Mouse (Mus musculus) ES-Bruce4 (cell line): Measurements from ENCODE around the gene Zfp276. TPM values are rescaled to one million over a fixed set of nuclear protein-coding genes. Genes with fewer than 3 reads are reported as not detected.

Experiments used
- H3K27ac ChIP-seq: 2 replicates; pipeline ENCODE4 v1.5.1; 2012; ENCODE audit warnings: low read length, inconsistent platforms; ENCODE audit not compliant: insufficient read depth
- H3K27me3 ChIP-seq: 2 replicates; pipeline ENCODE4 v1.6.1; 2012; ENCODE audit warnings: mild to moderate bottlenecking, low read length, inconsistent platforms; ENCODE audit not compliant: control insufficient read depth, poor library complexity, insufficient read depth, severe bottlenecking
- H3K36me3 ChIP-seq: 2 replicates; pipeline ENCODE4 v1.6.1; 2012; ENCODE audit warnings: inconsistent platforms, mild to moderate bottlenecking, low read length, moderate library complexity; ENCODE audit not compliant: control insufficient read depth, poor library complexity, insufficient read depth, severe bottlenecking
- H3K4me1 ChIP-seq: one replicate; pipeline ENCODE4 v1.8.1; 2011; ENCODE audit warnings: low read length; ENCODE audit not compliant: control insufficient read depth, insufficient read depth
- H3K4me3 ChIP-seq: 2 replicates; pipeline ENCODE4 v1.5.1; 2011; ENCODE audit warnings: low read depth, mild to moderate bottlenecking, low read length
- H3K9ac ChIP-seq: 2 replicates; pipeline ENCODE4 v1.6.1; 2012; ENCODE audit warnings: low read depth, mild to moderate bottlenecking, inconsistent platforms; ENCODE audit not compliant: poor library complexity, severe bottlenecking
- H3K9me3 ChIP-seq: replicated peaks from 2 replicates; pipeline ENCODE4 v1.6.1; 2012; ENCODE audit warnings: mild to moderate bottlenecking, low read length, inconsistent platforms; ENCODE audit not compliant: control insufficient read depth, poor library complexity, insufficient read depth, severe bottlenecking
- CTCF ChIP-seq: IDR thresholded peaks from one replicate; pipeline ENCODE4 v1.8.1; 2011; ENCODE audit warnings: low read depth, low read length
- EP300 ChIP-seq: IDR thresholded peaks from 2 replicates; pipeline ENCODE4 v1.6.1; 2011; ENCODE audit warnings: low read depth, low read length; ENCODE audit not compliant: insufficient read depth
- POLR2A ChIP-seq: IDR thresholded peaks from one replicate; pipeline ENCODE4 v1.8.1; 2011; ENCODE audit warnings: low read length; ENCODE audit not compliant: insufficient read depth
- polyA plus RNA-seq: library from polyadenylated mRNA; stranded (reverse); fragments of >200 nt; gene quantifications from 2 replicates; pipeline ENCODE4 v1.2.4, GENCODE M21; 2011; ENCODE audit warnings: low read depth; ENCODE audit not compliant: missing spikeins, insufficient read depth, insufficient read length

The Zfp276 gene
- polyA plus RNA-seq, 1 experiment, result 7.4 TPM

DNA sequence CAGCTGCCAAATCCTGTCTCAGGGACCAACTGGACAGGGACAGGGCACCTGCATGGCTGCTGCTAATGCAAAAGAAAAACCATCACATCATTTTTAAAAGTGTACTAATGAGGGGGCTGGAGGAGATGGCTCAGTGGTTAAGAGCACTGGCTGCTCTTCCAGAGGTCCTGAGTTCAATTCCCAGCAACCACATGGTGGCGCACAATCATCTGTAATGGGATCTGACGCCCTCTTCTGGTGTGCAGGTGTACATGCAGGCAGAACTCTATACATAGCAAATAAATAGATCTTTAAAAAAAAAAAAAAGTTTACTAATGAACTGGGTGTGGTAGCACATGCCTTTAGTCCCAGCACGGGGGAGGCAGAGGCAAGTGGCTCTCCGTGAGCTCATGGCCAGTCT is 54.7 kb downstream of the Zfp276 start:
- Histone ChIP-seq H3K9me3 (no peaks in the 10 kb centered on the region), H3K36me3 (peaks cover 30% of the 10 kb centered on the region), H3K4me3 (no peak overlapping the region), H3K9ac (no peak overlapping the region), H3K4me1 (no peaks in the 10 kb centered on the region), H3K27me3 (no peaks in the 10 kb centered on the region), H3K27ac (no peak overlapping the region)
- TF ChIP-seq EP300 (no peak), CTCF (peak; percentile 59)

DNA sequence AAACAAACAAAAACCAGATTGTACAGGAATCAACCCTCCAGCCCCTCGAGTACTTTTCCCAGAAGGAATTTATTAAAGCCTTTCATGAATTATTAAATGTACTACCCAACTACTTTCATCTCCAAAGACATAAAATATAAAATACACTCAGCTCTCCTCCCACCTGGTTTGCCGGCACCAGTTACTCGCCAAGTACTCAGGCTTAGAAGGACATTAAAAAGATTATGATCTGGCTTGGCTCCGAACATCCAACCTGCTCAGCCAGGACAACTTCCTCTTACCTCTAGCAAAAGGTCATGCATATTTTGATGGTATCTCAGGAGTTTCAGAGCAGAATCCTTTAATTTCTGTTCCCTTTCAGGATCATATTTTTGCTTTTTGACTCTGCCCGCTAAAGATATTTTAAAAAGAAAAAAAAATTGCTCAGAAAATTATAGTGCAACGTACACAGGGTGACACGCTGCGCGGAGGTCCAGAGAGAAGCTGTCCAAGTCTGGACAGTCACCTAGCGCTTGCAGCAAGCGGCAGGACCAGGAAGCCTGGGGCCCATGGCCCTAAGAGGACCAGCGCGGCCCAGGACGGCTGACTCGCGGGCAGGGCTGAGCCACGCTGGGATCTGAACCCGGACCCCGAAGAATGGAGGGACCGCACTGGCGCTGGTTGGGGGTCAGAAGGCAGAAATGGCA is 63.9 kb downstream of the Zfp276 start:
- no peaks in the 10 kb centered on the region for H3K27me3 ChIP-seq
- H3K4me1 ChIP-seq, result no peaks in the 10 kb centered on the region
- no peaks in the 10 kb centered on the region for H3K9me3 ChIP-seq
- 0 out of 2 replicates have a peak, but pooled peaks cover 3% of the 10 kb centered on the region for H3K36me3 ChIP-seq
- peak overlapping the region; percentile 72 for H3K4me3 ChIP-seq
- peak overlapping the region; percentile 74 for H3K9ac ChIP-seq
- TF ChIP-seq CTCF (no peak), POLR2A (no peak), EP300 (no peak)
- H3K27ac ChIP-seq, result no peak overlapping the region

DNA sequence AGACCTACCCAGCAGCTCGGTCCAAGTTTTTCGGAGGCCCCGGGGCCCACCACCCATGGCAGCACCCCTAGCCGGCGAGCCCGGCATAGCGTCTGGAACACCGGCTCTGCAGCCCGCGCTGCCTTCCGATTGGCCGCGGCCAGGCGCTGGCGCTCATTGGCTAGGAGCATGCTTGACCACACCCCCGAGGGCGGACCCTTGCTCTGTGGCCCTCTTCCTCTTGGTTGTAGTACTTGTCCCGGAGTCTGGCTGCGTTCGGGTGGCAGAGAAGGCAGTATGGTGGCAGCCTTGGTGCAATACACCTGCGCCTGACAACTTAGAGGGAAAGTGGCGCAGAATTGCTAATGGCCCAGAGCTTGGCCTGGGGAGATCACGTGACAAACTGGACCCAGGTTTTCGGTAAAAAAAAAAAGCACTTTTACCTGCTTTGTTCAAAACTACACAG is 64.5 kb downstream of the Zfp276 start, which contains the start of gene Fanca:
TSS of gene Fanca (minus strand) at position 110 of the 445 bp plus-strand sequence.
- Histone ChIP-seq H3K9me3 (no peaks in the 10 kb centered on the region), H3K36me3 (0 out of 2 replicates have a peak, but pooled peaks cover 3% of the 10 kb centered on the region), H3K4me3 (peak within 1 kb of the TSS; percentile 72), H3K27ac (peak within 1 kb of the TSS; percentile 37), H3K9ac (peak within 1 kb of the TSS; percentile 74), H3K27me3 (no peaks in the 10 kb centered on the region), H3K4me1 (no peaks in the 10 kb centered on the region)
- TF ChIP-seq CTCF (no peak), EP300 (no peak), POLR2A (peak; percentile 99)

Other genes starting within 250 kb of the Zfp276 start
- 146 and 148 TPM in 2 replicates for gene Ankrd11, start 211.9 kb upstream of the Zfp276 start, polyA plus RNA-seq
- 79.3 and 99.6 TPM in 2 replicates for gene Spg7, start 191.3 kb upstream of the Zfp276 start, polyA plus RNA-seq
- 2,572 and 2,592 TPM in 2 replicates for gene Rpl13, start 151.8 kb upstream of the Zfp276 start, polyA plus RNA-seq
- gene Cpne7, start 136.8 kb upstream of the Zfp276 start, polyA plus RNA-seq, result 2.9 and 3.2 TPM in 2 replicates
- 2.2 and 2.9 TPM in 2 replicates for gene Sult5a1, start 95.9 kb upstream of the Zfp276 start, polyA plus RNA-seq
- gene Dpep1, start 68.0 kb upstream of the Zfp276 start, polyA plus RNA-seq, result not detected in 2 replicates
- 64.1 and 66.0 TPM in 2 replicates for gene Chmp1a, start 41.4 kb upstream of the Zfp276 start, polyA plus RNA-seq
- gene Spata33, start 41.4 kb upstream of the Zfp276 start, polyA plus RNA-seq, result 1.8 TPM in 2 replicates
- 34.3 and 35.7 TPM in 2 replicates for gene Cdk10, start 29.4 kb upstream of the Zfp276 start, polyA plus RNA-seq
- 0.25 and 0.64 TPM in 2 replicates for gene Spata2l, start 18.0 kb upstream of the Zfp276 start, polyA plus RNA-seq
- gene Vps9d1, start 153 bp downstream of the Zfp276 start, polyA plus RNA-seq, result 4.7 and 8.9 TPM in 2 replicates
- gene Fanca, start 64.4 kb downstream of the Zfp276 start, polyA plus RNA-seq, result 56.4 and 58.9 TPM in 2 replicates
- gene Spire2, start 78.5 kb downstream of the Zfp276 start, polyA plus RNA-seq, result 4.2 and 5.0 TPM in 2 replicates
- gene Tcf25, start 119.6 kb downstream of the Zfp276 start, polyA plus RNA-seq, result 239 TPM in 2 replicates
- not detected in 2 replicates for gene Mc1r, start 152.9 kb downstream of the Zfp276 start, polyA plus RNA-seq
- 19.6 and 20.1 TPM in 2 replicates for gene Tubb3, start 157.2 kb downstream of the Zfp276 start, polyA plus RNA-seq
- 76.6 and 81.6 TPM in 2 replicates for gene Def8, start 169.3 kb downstream of the Zfp276 start, polyA plus RNA-seq
- 42.0 and 45.3 TPM in 2 replicates for gene Afg3l1, start 223.7 kb downstream of the Zfp276 start, polyA plus RNA-seq